Mouse (Mus musculus): Measurements from ENCODE around the gene 0610010K14Rik. TPM values are rescaled to one million over a fixed set of nuclear protein-coding genes. Genes with fewer than 3 reads are reported as not detected.
A peak's percentile ranks its signal among the peaks of the same experiment; 100 is the strongest.

0610010K14Rik gene
- polyA plus RNA-seq, 1 experiment: 108 TPM

- peak overlapping the region; percentile 44; the same call in 1 of the 2 replicates for H3K27ac ChIP-seq (ENCODE audit: insufficient read depth, low read length)
- peaks cover 15% of the 10 kb centered on the region for H3K36me3 ChIP-seq (ENCODE audit: control insufficient read depth, insufficient read depth, low read length, poor library complexity, severe bottlenecking)
- H3K9ac ChIP-seq (ENCODE audit: low read depth, poor library complexity, severe bottlenecking): peak overlapping the region; percentile 91
- TF ChIP-seq EP300 (IDR thresholded peaks at IDR 0.05; ENCODE audit: insufficient read depth, low read depth, low read length): no peak
- TF ChIP-seq CTCF (IDR thresholded peaks at IDR 0.05; ENCODE audit: low read depth, low read length): no peak
- no peak for TF ChIP-seq POLR2A (IDR thresholded peaks at IDR 0.05; ENCODE audit: insufficient read depth, low read length)
- peaks cover 5% of the 10 kb centered on the region for H3K4me1 ChIP-seq (ENCODE audit: control insufficient read depth, insufficient read depth, low read length)
- H3K27me3 ChIP-seq (ENCODE audit: control insufficient read depth, insufficient read depth, low read length, poor library complexity, severe bottlenecking): no peaks in the 10 kb centered on the region
- peak overlapping the region; percentile 90 for H3K4me3 ChIP-seq (ENCODE audit: low read depth, low read length)
- no peaks in the 10 kb centered on the region for H3K9me3 ChIP-seq (replicated peaks; ENCODE audit: control insufficient read depth, insufficient read depth, low read length, poor library complexity, severe bottlenecking)
These were observed 1.1 kb upstream of the 0610010K14Rik start for GRCm38 (mm10) chr11:70238591-70239440.

- no peak for TF ChIP-seq CTCF (IDR thresholded peaks at IDR 0.05; ENCODE audit: low read depth, low read length)
- no peak for TF ChIP-seq POLR2A (IDR thresholded peaks at IDR 0.05; ENCODE audit: insufficient read depth, low read length)
- TF ChIP-seq EP300 (IDR thresholded peaks at IDR 0.05; ENCODE audit: insufficient read depth, low read depth, low read length): no peak
- H3K4me1 ChIP-seq (ENCODE audit: control insufficient read depth, insufficient read depth, low read length): peaks cover 5% of the 10 kb centered on the region
- no peak overlapping the region for H3K27ac ChIP-seq (ENCODE audit: insufficient read depth, low read length)
- peaks cover 15% of the 10 kb centered on the region for H3K36me3 ChIP-seq (ENCODE audit: control insufficient read depth, insufficient read depth, low read length, poor library complexity, severe bottlenecking)
- H3K4me3 ChIP-seq (ENCODE audit: low read depth, low read length): peak overlapping the region; percentile 36
- peak overlapping the region; percentile 91 for H3K9ac ChIP-seq (ENCODE audit: low read depth, poor library complexity, severe bottlenecking)
- H3K27me3 ChIP-seq (ENCODE audit: control insufficient read depth, insufficient read depth, low read length, poor library complexity, severe bottlenecking): no peaks in the 10 kb centered on the region
- H3K9me3 ChIP-seq (replicated peaks; ENCODE audit: control insufficient read depth, insufficient read depth, low read length, poor library complexity, severe bottlenecking): no peaks in the 10 kb centered on the region
These were observed 997 bp downstream of the 0610010K14Rik start for GRCm38 (mm10) chr11:70236717-70237116.

DNA sequence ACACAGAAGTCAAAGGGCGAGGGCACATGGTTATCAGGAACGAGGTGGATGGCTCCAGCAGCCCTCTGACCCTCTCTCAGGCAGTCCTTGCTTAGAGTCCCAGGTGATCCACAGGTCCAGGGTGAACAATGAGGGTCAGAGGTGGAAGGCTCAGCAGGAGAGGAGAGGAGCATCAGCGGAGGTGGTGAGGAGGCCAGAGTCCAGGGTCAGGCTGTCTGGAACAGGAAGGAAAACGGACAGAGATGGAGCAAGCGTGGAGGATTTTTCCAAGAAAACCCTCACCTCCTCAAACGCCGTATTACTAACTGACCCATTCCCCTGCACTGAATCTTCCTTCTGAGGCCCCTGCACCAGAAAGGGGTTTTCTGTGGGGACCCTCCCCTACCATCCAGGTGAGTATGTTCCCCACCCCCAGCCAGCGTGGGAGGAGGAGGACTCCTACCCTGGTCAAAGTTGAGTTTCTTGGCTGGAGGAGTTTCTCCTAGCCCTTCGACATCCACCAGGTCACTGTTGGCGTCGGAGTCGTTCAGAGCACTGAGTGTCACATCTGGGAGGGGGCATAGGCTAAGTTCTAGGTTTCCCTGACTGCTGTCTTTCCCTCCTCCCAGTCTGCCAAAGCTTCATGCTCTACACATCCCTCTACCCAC, 2.3 kb downstream of the 0610010K14Rik start:
- peaks cover 5% of the 10 kb centered on the region for H3K4me1 ChIP-seq (ENCODE audit: control insufficient read depth, insufficient read depth, low read length)
- H3K27me3 ChIP-seq (ENCODE audit: control insufficient read depth, insufficient read depth, low read length, poor library complexity, severe bottlenecking): no peaks in the 10 kb centered on the region
- H3K27ac ChIP-seq (ENCODE audit: insufficient read depth, low read length): no peak overlapping the region
- no peak overlapping the region for H3K9ac ChIP-seq (ENCODE audit: low read depth, poor library complexity, severe bottlenecking)
- H3K4me3 ChIP-seq (ENCODE audit: low read depth, low read length): no peak overlapping the region
- no peaks in the 10 kb centered on the region for H3K9me3 ChIP-seq (replicated peaks; ENCODE audit: control insufficient read depth, insufficient read depth, low read length, poor library complexity, severe bottlenecking)
- H3K36me3 ChIP-seq (ENCODE audit: control insufficient read depth, insufficient read depth, low read length, poor library complexity, severe bottlenecking): peaks cover 15% of the 10 kb centered on the region
- no peak for TF ChIP-seq EP300 (IDR thresholded peaks at IDR 0.05; ENCODE audit: insufficient read depth, low read depth, low read length)
- no peak for TF ChIP-seq POLR2A (IDR thresholded peaks at IDR 0.05; ENCODE audit: insufficient read depth, low read length)
- TF ChIP-seq CTCF (IDR thresholded peaks at IDR 0.05; ENCODE audit: low read depth, low read length): no peak

- Histone ChIP-seq H3K27me3 (ENCODE audit: control insufficient read depth, insufficient read depth, low read length, poor library complexity, severe bottlenecking) (no peaks in the 10 kb centered on the region), H3K9me3 (replicated peaks; ENCODE audit: control insufficient read depth, insufficient read depth, low read length, poor library complexity, severe bottlenecking) (no peaks in the 10 kb centered on the region), H3K9ac (ENCODE audit: low read depth, poor library complexity, severe bottlenecking) (peak overlapping the region; percentile 25; the same call in 1 of the 2 replicates), H3K36me3 (ENCODE audit: control insufficient read depth, insufficient read depth, low read length, poor library complexity, severe bottlenecking) (peaks cover 15% of the 10 kb centered on the region), H3K4me3 (ENCODE audit: low read depth, low read length) (no peak overlapping the region), H3K27ac (ENCODE audit: insufficient read depth, low read length) (peak overlapping the region; percentile 27), H3K4me1 (ENCODE audit: control insufficient read depth, insufficient read depth, low read length) (peaks cover 5% of the 10 kb centered on the region)
- no peak for TF ChIP-seq CTCF (IDR thresholded peaks at IDR 0.05; ENCODE audit: low read depth, low read length)
- TF ChIP-seq POLR2A (IDR thresholded peaks at IDR 0.05; ENCODE audit: insufficient read depth, low read length): no peak
- no peak for TF ChIP-seq EP300 (IDR thresholded peaks at IDR 0.05; ENCODE audit: insufficient read depth, low read depth, low read length)
These were observed 3.2 kb downstream of the 0610010K14Rik start for GRCm38 (mm10) chr11:70234497-70234896.

DNA sequence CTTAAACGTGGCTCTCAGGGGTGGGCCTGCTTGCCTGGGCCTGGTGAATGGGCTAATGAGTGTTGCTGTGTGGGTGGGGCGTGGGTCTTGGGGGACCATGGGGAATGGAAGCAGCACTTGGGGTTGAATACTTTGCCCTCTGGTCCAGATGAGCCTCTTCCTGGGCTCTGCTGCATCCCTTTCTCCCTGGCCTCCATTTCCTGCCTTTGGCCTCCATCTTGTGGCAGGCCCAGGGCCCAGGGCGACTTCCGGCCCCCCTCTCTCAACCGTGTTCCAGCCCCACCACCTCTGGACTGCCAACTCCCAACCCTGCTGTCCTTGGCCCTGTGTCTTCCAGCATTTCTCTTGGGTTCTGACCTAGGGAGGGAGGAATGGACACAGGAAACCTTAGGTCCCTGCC, 3.7 kb downstream of the 0610010K14Rik start:
- no peaks in the 10 kb centered on the region for H3K9me3 ChIP-seq (replicated peaks; ENCODE audit: control insufficient read depth, insufficient read depth, low read length, poor library complexity, severe bottlenecking)
- peak overlapping the region; percentile 86; the same call in 1 of the 2 replicates for H3K9ac ChIP-seq (ENCODE audit: low read depth, poor library complexity, severe bottlenecking)
- H3K27me3 ChIP-seq (ENCODE audit: control insufficient read depth, insufficient read depth, low read length, poor library complexity, severe bottlenecking): no peaks in the 10 kb centered on the region
- TF ChIP-seq POLR2A (IDR thresholded peaks at IDR 0.05; ENCODE audit: insufficient read depth, low read length): no peak
- TF ChIP-seq CTCF (IDR thresholded peaks at IDR 0.05; ENCODE audit: low read depth, low read length): no peak
- no peak for TF ChIP-seq EP300 (IDR thresholded peaks at IDR 0.05; ENCODE audit: insufficient read depth, low read depth, low read length)
- peaks cover 15% of the 10 kb centered on the region for H3K36me3 ChIP-seq (ENCODE audit: control insufficient read depth, insufficient read depth, low read length, poor library complexity, severe bottlenecking)
- H3K27ac ChIP-seq (ENCODE audit: insufficient read depth, low read length): peak overlapping the region; percentile 27
- H3K4me3 ChIP-seq (ENCODE audit: low read depth, low read length): no peak overlapping the region
- H3K4me1 ChIP-seq (ENCODE audit: control insufficient read depth, insufficient read depth, low read length): peaks cover 5% of the 10 kb centered on the region

All from ES-Bruce4 (cell line).